Mouse (Mus musculus) urinary bladder, postnatal 4 days (tissue): ENCODE measurements at regions not wholly inside any gene's neighbourhood (a gene's known extent, or its start where the extent isn't known, plus 50 kb on each side); places are given as distances from the start of the nearest gene placed in this dataset.

Source experiments
- DNase-seq, 2 experiments: peaks; one replicate each; pipeline ENCODE4 v3.0.0; 2021 to 2022; ENCODE audit warnings: low spot score in 2 of 2

- no peak for DNase-seq
Measured at GRCm38 (mm10) chr16:7647275-7647926, 777.5 kb downstream of the Tmem114 start.

- DNase-seq = no peak
Measured at GRCm38 (mm10) chr16:7644363-7644762, 780.6 kb downstream of the Tmem114 start.

GRCm38 (mm10) chr16:7638955-7639755 is 785.8 kb downstream of the Tmem114 start:
- no peak for DNase-seq

GRCm38 (mm10) chr16:7637993-7638392 is 786.9 kb downstream of the Tmem114 start:
- no peak for DNase-seq

GRCm38 (mm10) chr16:7637121-7637700 is 787.7 kb downstream of the Tmem114 start:
- no peak for DNase-seq

- DNase-seq = no peak
Measured at GRCm38 (mm10) chr16:7636326-7636725, 788.6 kb downstream of the Tmem114 start.

- no peak for DNase-seq
Measured at GRCm38 (mm10) chr16:7632474-7632873, 792.5 kb downstream of the Tmem114 start.

- DNase-seq = no peak
Measured at GRCm38 (mm10) chr16:7628351-7628750, 796.6 kb downstream of the Tmem114 start.

- no peak for DNase-seq
Measured at GRCm38 (mm10) chr16:7606602-7607001, 818.3 kb downstream of the Tmem114 start.

- no peak for DNase-seq
Measured at GRCm38 (mm10) chr16:7602428-7602827, 822.5 kb downstream of the Tmem114 start.

- DNase-seq = no peak
Measured at GRCm38 (mm10) chr16:7574879-7575278, 850.1 kb downstream of the Tmem114 start.

- DNase-seq = no peak
Measured at GRCm38 (mm10) chr16:7560841-7561240, 864.1 kb downstream of the Tmem114 start.

- no peak for DNase-seq
Measured at GRCm38 (mm10) chr16:7559177-7559576, 865.8 kb downstream of the Tmem114 start.

GRCm38 (mm10) chr16:7558637-7559036 is 866.3 kb downstream of the Tmem114 start:
- no peak for DNase-seq

- DNase-seq = no peak
Measured at GRCm38 (mm10) chr16:7555911-7556310, 869.0 kb downstream of the Tmem114 start.

- DNase-seq = no peak
Measured at GRCm38 (mm10) chr16:7549568-7549967, 875.4 kb downstream of the Tmem114 start.

GRCm38 (mm10) chr16:7544067-7544466 is 880.9 kb downstream of the Tmem114 start:
- no peak for DNase-seq

GRCm38 (mm10) chr16:7529811-7530210 is 895.1 kb downstream of the Tmem114 start:
- no peak for DNase-seq

GRCm38 (mm10) chr16:7528963-7529362 is 896.0 kb downstream of the Tmem114 start:
- DNase-seq = no peak

GRCm38 (mm10) chr16:7527923-7528776 is 896.8 kb downstream of the Tmem114 start:
- DNase-seq = no peak

- DNase-seq = no peak
Measured at GRCm38 (mm10) chr16:7518711-7519110, 906.2 kb downstream of the Tmem114 start.
